Mouse (Mus musculus) gastrocnemius, postnatal 10 days (tissue): ENCODE data around the gene B4galnt4. TPM values are rescaled to one million over a fixed set of nuclear protein-coding genes. Genes with fewer than 3 reads are reported as not detected.
"Not testable (repeated sequence)": the region's sequence is repeated elsewhere in the genome, so short reads cannot be mapped to it uniquely, and the experiment has no call there.

Source experiments
- DNase-seq: peaks from one replicate; pipeline ENCODE4 v3.0.0; 2021; ENCODE audit warnings: mixed read lengths
- long read RNA-seq, 2 experiments: library from polyadenylated mRNA; stranded (forward); transcript quantifications; one replicate each; pipeline ENCODE4 v2.0.0; 2021
- total RNA-seq, 2 experiments: library from RNA; stranded (reverse); gene quantifications; 2 replicates each; pipeline ENCODE4 v1.2.3; 2021

B4galnt4 gene
- total RNA-seq = under 1 TPM; 0.11 to 0.38 TPM
- long read RNA-seq, experiment 1, partial matches to known transcripts = 1 of 1 reads
- long read RNA-seq, experiment 1, other reads (novel, unspliced or antisense) = 0 of 1 reads
- long read RNA-seq, experiment 2 = 0 reads

GRCm38 (mm10) chr7:141060426-141061242 is at the start of gene B4galnt4:
B4galnt4 (plus strand) TSS chr7:141061104.
- peak; percentile 56 for DNase-seq

GRCm38 (mm10) chr7:141011238-141011770 is 49.6 kb upstream of the B4galnt4 start:
- no peak for DNase-seq

GRCm38 (mm10) chr7:141016707-141017697 is 43.9 kb upstream of the B4galnt4 start:
- no peak for DNase-seq

DNA sequence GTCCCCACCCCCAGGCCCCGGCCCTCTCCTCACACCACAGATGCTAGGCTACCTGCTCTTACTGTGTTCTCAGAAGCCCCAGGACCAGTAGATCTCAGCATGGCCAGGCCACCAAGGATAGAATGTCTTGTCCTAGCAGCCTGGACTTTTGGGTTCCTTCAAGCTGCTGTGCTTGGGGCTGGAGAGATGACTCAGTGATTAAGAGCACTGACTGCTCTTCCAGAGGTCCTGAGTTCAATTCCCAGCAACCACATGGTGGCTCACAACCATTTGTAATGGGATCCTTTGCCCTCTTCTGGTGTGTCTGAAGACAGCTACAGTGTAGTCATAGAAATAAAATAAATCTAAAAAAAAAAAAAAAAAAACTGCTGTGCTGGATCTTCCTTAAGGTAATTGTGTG is 43.1 kb upstream of the B4galnt4 start, which contains the start of gene Ifitm6:
Gene Ifitm6 (minus strand): TSS at position 101 of the 400 bp plus-strand sequence.
- DNase-seq = not testable (repeated sequence)

DNA sequence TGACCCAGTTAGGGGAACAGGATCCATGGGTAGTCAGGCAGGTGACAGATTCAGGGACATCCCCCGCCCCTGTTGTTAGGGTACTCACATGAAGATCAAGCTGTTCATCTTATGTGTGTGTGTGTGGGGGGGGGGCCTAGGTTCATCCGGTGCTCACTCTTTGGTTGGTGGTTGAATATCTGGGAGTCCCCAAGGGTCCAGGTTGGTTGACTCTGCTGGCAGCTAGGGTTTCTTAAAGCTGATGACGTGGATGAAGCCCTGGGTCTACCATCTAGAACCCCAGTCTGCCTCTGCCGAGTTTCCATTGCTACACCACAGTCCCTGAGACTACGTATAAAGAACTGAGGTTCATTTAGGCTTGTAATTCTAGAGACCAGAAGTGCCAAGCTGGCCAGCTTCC is 41.9 kb upstream of the B4galnt4 start:
- no peak for DNase-seq

GRCm38 (mm10) chr7:141021489-141022449 is 39.1 kb upstream of the B4galnt4 start:
- no peak for DNase-seq

DNA sequence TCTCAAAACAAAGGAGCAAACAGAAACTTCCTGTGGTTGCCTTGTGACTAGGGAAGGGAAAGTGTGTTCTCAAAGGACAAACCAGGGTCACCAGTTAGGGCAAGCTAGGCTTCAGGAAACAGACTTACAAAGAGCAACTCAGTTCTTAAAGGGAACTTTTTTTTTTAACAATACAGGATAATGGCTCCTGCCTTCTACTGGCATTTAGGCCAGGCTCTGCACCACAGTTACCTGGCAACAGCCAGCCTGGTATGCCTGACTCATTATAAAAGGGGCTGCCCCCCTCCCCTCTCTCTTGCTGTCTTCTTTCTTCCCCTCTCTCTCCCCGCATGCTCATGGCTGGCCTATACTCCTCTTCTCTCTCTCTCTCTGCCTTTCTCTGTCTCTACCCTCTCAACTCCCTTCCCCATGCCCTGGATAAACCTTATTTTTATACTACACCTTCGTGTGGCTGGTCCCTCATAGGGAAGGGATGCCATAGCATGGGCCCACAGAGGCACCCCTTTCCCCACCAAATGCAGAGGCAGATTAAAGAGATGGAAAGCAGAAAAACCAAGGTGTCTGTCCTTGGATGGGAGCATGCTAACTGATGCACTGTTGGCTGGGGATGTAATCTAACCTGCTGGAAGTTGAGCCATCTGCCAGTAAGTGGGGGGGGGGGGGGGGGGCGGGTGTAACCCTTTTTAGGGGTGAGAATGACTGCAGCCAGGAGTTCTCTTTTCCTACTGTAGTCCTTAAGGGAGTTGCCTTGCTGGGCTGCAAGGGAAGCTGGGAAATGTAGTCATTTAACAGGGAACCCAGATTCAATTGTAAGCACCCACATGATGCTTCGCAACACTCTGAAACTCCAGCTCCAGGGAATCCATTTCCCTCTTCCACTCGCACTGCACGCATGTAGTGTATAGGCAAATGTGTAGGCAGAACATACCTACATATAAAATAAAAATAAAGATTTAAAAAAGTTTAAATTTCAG is 35.8 kb upstream of the B4galnt4 start:
- no peak for DNase-seq

DNA sequence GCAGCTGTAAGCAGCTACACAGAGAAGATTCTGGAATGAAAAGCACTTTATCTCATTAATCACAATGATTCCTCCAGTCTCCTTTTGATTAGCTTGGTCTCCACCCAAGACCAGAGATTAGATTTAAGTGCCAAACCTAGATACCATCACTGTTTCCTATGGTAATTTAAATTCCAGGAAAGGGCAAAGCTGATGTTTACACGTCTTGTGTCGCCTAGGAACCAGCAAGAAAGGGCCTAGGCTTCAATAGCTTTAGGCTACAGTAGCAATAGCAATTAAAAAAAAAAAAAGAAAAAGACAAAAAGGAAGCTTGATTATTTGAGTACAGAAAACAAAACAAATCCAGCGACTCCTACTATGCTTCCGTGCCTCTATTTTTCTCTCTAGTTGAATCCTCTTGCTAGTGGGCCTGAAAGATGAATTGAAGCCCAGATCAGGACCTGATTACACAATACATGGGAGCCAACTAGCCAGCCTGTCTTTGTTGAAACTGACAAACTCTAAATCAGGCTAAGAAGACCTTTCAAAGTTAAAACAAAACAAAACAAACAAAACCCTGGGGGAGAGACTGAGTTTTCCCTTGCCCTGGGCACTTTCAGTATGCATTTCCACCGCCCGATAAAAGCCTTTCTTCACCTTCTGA is 34.7 kb upstream of the B4galnt4 start:
- DNase-seq = no peak

DNA sequence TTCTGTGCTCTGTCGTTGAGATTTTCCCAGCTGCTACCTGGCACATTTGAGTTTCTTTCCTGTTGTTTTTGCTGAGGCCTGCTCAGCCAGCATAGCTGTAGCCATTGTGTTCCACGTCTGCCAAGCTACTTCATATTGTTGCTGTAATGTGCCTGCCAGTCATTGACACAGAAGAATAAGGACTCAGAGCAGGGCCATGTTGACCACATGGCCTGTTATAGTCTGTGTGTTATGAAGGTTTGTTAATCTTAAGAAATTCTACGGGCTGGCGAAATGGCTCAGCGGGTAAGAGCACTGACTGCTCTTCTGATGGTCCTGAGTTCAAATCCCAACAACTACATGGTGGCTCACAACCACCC is 34.2 kb upstream of the B4galnt4 start:
- DNase-seq = no peak

- DNase-seq = no peak
These were observed 32.1 kb upstream of the B4galnt4 start, which contains the start of gene Gm17387 for GRCm38 (mm10) chr7:141028831-141029230. Gm17387 (plus strand) TSS chr7:141029131.

DNA sequence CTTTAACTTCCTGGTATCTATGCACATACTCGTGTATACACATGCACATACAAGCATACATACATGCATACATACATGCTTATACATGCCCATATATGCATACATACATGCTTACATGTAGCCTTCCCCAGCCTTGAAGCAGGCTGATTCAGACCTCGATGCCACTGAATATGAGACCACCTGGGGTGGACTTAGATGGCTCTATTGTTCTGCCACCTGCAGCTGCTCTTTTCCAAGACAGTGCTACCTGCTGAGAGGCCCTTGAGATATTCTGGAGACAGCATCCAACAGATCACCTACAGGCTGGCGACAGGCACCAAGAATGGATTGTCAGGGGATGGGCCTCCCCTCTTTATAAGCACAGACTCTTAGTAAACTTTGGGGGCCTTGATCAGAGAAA is 30.5 kb upstream of the B4galnt4 start:
- DNase-seq = no peak

GRCm38 (mm10) chr7:141032458-141033167 is 28.3 kb upstream of the B4galnt4 start:
- DNase-seq = no peak

DNA sequence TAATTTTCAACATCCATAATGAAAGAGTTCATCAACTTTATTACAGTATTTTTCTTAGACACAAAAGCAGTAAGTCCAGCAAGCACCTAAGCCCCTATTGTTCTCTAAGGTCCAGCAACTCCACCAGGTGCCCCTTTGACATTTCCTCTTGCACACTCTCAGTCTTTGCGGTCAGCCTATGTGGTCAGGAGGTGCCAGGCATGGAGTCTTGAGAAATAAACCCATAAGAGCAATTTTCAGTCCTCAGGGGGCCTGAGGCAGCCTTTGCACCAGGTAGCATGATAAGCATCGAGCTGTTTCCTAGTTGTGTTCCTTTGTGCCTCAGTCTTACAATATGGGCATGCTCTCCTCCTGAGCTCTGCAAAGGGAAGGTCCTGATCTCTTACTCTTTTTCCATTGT is 24.3 kb upstream of the B4galnt4 start:
- not testable (repeated sequence) for DNase-seq

GRCm38 (mm10) chr7:141038090-141039032 is 22.5 kb upstream of the B4galnt4 start:
- DNase-seq = no peak

DNA sequence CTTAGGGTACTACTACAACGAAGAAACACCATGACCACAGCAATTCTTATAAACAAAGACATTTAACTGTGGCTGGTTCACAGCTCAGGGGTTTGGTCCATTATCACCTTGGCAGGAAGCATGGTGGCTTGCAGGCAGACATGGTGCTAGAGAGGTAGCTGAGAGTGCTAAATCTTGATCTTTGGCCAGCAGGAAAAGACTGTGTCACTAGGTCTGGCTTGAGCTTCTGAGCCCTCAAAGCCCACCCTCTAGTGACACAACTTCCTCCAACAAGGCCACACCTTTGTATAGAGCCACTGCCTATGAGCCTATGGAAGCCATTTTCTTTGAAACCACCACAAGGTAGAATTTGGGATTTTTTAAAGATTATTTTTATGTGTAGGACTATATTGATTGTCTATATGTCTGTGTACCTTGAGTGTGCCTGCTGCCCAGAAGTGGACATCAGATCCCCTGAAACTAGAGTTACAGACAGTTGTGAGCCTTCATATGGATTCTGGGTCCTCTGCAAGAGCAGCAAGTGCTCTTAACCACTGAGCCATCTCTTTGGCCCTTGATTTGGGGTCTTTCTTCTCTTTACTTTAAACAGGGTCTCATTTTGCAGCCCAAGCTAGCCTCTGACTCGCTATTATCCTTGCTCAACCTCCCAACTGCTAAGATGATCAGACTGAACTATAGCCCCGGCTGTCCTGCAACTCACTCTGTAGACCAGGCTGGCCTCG is 21.4 kb upstream of the B4galnt4 start:
- DNase-seq = no peak

DNA sequence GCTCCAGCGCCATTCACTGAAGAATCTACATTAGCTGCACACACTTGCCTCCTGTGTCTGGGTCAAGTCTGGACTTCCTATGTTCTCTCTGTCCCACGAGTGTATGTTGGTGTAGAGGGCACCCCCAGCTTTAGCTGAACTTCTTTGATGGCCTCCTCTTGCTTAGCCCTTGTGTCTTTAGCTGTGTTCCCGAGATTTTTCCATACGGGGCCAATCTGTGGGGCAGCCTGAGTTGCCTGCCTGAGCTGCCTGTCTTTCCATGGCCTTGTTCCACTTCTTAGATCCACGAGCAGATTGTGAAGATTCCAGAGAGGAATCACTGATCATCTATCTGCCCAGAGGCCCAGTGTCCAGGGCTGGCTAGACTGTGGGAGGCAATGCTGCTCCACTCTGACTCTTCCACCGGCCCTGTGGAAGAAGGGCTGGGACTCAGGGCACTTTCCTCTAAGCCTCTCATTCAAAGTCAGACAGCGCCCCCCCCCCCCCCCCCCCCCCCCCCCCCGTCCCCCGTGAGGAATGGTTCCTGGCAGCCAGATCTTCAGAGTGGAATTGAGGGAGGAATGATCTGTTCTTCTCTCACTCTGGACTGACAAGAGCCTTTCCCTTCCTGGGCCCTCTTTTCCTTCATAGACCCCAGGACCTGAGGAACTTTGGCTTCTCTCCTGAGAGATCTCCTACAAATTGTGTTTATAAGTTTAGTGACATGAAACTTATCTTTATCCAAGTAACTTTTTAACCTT is 19.9 kb upstream of the B4galnt4 start:
- no peak for DNase-seq
